Mouse (Mus musculus) granulocyte monocyte progenitor cell, adult 5-6 weeks (primary cell): Measurements from ENCODE around the gene Parp8. TPM values are rescaled to one million over a fixed set of nuclear protein-coding genes. Genes with fewer than 3 reads are reported as not detected.

ENCODE experiments used
- ATAC-seq: replicated peaks from 2 replicates; pipeline ENCODE4 v1.8.0; 2016; ENCODE audit warnings: mild to moderate bottlenecking, moderate TSS enrichment, inconsistent platforms; ENCODE audit not compliant: poor library complexity, severe bottlenecking
- total RNA-seq, 2 experiments: library from RNA; stranded (forward) in 1 of 2; stranded (reverse) in 1 of 2; fragments of 200-712, 200-1000 nt in 1 of 2; fragments of >200 nt in 1 of 2; fragmentation: Nextera tagmentation in 1 of 2; gene quantifications; 2 replicates each; pipeline ENCODE4 v1.2.3; 2014 to 2017

The Parp8 gene
- total RNA-seq, 2 experiments from 2014 or later: 119 to 158 TPM

DNA sequence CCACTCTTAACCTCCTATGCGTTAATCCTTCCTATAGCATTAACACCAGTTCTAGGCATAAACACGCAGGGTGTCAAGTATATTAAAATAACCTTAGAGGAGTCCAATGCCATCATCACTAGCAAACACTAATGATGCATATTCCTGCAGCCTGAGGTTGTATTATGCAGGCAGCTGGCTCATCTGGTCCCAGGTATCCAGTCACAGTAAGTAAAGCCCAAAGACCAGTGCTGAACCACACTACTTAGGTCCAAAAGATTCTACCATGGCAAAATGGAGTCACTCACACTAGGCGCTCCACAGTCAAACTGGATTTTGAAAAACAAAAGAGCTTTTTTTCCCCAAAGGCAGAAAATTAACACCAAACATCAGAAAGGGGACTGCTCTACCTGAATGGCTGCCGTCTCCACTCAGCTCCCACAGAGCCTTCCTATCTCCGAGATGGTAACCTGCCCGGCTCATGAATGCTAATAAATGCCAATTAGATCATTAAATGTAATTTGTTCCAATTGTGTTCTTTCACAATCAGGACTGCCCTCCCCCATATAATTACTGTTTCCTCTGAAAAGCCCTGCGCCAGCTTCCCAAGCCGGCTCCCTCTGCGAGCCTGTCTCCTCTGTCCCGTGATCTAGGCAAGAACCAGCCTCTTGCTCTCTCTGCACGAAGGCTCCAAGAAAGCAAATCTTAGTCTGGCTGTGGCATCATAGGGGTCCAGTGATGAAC is 54.5 kb downstream of the Parp8 start:
- no peak for ATAC-seq

DNA sequence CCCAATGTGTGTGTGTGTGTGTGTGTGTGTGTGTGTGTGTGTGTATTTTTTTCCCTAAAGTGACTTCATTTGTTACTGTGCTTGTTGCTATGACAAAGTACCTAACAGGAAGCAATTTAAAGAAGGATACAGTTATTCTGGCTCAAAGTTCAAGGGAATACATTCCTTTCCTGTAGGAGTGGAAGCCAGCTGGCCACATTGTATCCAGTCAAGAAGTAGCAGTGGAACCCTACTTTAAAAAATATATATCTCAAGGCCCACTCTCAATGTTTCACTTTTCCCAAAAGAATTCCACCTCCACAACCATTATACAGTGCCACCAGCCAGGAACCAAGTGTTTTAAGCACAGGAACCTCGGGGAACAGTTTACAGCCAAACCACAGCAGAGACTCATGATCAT is 55.7 kb downstream of the Parp8 start:
- ATAC-seq: no peak

GRCm38 (mm10) chr13:116968906-116969305 is 56.4 kb downstream of the Parp8 start:
- no peak for ATAC-seq

- no peak for ATAC-seq
Measured at GRCm38 (mm10) chr13:116967459-116967858, 57.9 kb downstream of the Parp8 start.

DNA sequence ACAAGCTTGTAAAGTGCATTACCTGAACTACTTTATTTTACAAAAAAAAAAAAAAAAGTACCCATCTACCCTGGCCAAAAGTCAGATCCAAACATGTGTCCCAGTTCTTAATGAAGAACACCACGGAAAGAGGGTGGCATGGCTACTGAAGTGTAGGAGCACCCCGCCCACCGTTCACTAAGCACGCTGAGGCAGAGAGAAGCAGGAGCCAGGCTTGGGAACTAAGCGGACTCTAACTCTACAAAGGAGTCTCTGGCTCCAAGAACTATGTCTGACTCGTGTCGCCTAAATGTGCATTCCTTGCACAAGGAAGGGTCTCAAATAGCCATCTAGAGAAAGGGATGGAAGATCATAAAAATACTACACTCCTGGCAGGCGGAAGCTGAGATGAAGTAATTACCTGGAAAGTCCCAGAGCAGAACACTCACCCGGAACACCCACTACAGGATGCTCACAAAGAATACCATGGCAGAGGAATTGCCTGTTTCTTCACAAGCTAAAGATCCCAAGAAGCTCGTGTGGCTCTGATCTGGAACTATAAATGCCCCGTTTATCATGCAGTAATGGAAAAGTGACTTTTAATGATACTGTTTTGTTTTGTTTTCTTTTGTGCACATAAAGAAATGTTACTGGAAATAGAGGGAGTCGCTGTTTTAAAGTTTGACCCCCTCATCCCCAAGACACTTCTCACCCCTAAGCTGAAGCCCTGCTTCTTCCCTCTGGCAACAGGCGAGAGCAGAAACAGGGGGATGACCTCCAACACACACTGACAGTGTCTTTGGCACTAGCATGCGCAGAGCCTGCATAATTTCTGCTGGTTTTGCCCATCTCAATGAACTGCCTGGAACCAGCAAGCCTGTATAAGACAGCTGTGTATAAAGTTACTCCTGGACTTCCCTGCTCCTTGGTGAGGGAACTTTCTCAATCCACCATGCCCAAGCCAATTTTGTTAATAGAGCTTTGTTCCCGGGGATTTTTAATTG is 62.6 kb downstream of the Parp8 start:
- no peak for ATAC-seq

DNA sequence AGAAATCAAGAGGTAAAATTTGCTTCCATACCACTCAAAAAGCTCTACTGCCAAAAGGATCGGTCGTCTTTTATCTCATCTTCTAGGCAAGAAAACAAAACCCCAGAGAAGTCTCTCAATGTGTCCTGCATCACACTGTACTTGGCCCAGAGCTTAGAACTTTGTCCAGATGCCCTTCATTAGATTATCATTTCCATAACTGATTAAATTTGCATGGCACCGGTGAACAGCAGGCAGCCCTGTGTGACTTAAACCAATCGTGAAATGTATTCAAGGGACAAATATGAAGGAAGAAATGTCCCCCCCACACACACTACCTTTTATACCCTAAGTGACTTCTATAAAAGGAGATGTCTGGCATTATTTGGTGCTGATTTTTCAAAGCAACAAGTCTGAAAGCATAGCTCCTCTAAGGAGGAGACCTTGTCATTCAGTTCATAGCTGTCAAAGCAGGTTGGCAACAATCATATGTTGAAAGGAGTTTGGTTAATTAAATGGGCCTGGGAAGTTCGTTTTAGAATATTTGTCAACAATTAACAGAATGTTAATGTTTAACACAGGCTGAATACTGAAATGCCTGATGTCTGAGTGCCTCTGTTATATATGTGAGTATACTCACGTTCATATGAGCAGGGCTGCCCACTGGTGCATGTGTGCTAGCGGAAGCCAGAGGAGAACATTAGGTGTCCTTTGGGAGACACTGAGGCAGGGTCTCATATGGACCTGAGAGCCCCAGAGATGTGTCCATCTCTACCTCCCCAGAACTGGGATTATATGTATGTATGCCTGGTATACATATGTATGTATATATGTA is 66.4 kb downstream of the Parp8 start:
- ATAC-seq: no peak

- ATAC-seq: peak; percentile 62
Measured at GRCm38 (mm10) chr13:116957577-116957976, 67.8 kb downstream of the Parp8 start.

- no peak for ATAC-seq
Measured at GRCm38 (mm10) chr13:116951336-116951735, 74.0 kb downstream of the Parp8 start.

GRCm38 (mm10) chr13:116949527-116949926 is 75.8 kb downstream of the Parp8 start:
- ATAC-seq: peak; percentile 97

GRCm38 (mm10) chr13:116949056-116949455 is 76.3 kb downstream of the Parp8 start:
- no peak for ATAC-seq

- ATAC-seq: no peak
Measured at GRCm38 (mm10) chr13:116948299-116948659, 77.1 kb downstream of the Parp8 start.

- no peak for ATAC-seq
Measured at GRCm38 (mm10) chr13:116947611-116948298, 77.6 kb downstream of the Parp8 start.

GRCm38 (mm10) chr13:116946566-116946965 is 78.8 kb downstream of the Parp8 start:
- ATAC-seq: no peak

DNA sequence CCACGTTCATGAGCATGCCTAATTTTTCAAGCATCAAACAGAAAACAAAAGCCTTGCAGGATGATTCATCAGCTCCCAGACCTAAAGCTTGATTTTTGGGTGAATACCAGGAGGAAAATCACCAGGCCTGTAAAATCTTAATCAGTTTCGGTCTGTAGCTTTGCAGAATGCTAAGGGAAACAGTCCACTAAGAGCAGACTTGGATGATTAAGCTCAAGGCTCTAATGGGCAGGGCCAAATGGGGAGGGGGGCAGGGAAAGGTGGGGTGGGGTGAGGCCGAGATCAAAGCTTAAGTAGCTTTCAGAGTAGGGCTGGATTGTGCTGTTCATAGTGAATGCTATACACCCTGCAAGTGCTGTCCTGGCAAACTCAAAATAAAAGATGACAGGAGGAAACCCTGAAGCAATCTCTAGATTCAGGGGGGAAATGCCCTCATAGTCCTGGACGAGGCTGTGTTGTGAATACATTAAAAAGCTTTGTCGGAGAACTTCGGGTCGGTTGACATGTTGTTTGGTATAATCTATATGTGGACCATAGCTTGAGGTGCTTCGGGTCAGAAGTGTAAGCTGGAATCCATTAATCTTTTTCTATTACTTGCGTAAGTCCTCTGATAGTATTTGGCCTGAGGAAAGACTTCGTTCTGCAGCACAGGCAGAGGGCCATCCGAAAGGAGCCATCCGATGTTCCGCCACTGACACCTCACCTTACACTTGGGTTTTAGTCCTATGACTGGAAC is 83.9 kb downstream of the Parp8 start:
- ATAC-seq: no peak

- ATAC-seq: no peak
Measured at GRCm38 (mm10) chr13:116940761-116941160, 84.6 kb downstream of the Parp8 start.

- ATAC-seq: peak; percentile 68
Measured at GRCm38 (mm10) chr13:116937019-116937418, 88.3 kb downstream of the Parp8 start.

DNA sequence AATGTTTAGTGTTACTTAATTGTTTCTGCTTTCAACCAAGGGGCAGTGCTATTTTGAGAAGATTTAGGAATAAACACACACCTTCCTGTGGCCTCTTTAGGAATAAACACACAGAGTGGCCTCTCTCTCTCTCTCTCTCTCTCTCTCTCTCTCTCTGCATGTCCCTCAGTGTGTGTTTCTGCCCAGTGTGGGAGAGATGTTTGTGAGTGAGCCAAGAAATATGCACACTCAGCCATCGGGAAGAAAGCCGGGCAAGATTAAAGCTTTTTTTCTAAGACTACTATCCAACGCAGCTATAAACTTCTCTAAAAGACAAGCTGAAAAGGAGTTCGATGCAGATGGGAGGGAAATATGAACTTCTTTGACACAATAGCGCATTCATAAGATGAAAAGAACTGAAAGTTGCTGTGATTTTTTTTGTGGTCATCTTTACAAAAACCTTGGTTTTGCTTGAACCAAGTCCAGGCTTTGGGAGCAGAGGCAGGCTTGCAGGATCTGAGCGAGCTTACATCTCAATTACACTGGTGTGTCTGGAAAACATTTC is 107.9 kb downstream of the Parp8 start:
- no peak for ATAC-seq

GRCm38 (mm10) chr13:116908284-116908683 is 117.1 kb downstream of the Parp8 start:
- peak; percentile 47 for ATAC-seq

DNA sequence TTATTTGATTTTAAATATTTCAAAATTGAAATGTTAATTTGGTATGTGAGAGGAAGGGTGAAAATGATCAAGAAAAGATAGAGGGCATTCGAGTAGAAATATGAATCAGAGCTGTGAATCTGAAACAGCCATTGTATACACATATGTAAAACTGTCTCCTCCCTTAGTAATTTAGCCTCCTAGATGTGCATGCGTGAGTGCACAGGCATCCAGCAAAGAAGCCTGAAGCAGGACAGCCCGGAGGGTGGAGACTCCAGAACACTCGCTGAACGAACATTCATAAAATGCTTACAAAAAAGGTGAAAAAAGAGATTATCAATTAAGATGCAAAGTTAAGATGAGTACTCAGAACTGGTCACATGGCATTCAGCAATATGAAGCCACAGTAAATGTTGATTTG is 121.9 kb downstream of the Parp8 start:
- ATAC-seq: no peak
